Mouse (Mus musculus) spleen, postnatal 10 days (tissue): ENCODE results near the gene Eif3d.

Experiments used
- DNase-seq, 2 experiments: peaks; one replicate each; pipeline ENCODE4 v3.0.0; 2021 to 2022; ENCODE audit warnings: low spot score in 2 of 2

Eif3d gene

DNA sequence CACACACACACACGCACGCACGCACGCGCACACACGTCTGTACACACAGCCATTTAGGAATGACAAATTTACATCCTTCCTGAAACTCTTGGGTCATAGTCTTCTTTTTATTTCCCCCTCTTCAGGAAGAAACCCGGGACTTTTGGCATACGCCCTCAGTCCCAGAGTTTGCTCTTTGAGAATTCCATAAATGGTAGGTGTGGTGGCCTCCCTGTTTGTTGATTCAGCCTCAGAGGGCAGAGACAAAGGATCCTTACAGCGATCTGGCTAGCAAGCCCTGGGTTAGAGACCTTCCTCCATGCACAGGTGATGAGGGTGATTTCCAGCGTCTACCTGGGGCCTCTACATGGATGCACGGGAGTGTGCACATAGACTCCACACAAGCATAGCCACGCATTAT lies 51.2 kb downstream of the Eif3d start:
- no peak for DNase-seq

DNA sequence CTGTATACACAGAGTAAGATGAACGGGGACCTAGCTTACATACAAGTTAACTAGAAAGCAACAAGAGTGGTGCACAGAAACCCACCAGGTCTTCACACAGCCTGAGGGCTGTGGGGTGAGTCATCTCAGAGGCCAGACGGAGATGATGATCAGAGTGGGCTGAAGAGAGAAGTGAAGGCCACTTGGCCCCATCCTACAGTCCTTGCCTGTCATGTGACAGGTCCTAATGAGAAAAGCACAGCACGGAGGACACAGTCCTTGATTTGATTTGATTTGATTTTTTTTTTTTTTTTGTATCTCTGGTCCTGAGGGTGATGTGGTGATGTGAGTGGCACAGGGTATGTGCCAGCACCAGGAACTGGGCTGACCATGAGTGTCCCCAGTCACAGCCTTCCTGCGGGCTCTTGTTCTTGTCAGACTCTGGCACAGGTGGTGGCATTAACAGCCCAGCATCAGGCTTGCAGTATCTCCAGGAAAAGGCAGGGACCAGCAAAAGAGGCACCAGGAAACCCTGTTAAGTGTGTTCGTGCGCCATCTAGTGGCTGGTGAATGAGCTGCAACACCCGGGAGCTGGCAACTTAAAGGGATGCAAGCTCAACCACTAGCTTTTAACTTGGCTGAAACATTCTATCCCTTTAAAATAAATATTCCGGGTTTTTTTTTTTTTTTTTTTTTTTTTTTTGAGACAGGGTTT lies 53.6 kb downstream of the Eif3d start:
- DNase-seq = peak; percentile 81 to 89

DNA sequence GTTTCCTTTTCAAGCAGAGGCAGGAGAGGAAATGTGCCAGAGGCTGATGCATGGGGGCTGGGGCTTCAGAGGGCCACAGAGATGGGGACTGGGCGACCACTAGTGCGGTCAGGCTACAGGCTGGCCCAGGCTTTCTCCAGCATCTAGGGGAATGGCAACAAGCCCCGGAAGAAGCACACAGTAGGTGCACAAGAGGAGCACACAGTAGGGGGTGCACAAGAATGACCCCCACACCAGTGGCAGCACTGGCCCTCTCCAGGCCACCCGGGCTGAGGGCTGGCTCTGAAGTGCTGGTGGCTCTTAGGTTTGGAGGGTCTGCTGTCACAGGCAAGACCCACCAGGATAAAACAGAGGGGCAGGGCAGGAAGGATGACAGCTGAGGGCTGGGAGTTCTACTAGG lies 55.3 kb downstream of the Eif3d start:
- no peak for DNase-seq

DNA sequence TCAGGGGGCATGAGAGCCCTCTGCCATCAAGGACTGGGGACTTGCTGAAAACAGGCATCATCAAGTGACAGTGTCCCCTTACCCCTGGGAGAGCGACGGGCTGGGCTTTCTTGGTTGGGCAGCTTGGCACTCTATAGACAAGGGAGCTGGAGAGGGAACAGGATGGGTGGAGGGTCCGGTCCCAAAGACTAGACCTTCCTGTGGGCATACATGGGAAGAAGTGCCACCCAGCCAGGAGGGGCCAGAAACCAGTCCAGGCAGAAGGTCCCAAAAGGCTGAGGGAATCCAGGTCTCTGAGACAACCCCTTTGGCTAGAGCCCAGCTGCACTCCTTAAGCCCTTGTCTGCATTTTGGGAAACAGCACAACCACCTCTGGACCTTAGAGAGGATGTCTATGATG lies 56.1 kb downstream of the Eif3d start:
- no peak for DNase-seq

DNA sequence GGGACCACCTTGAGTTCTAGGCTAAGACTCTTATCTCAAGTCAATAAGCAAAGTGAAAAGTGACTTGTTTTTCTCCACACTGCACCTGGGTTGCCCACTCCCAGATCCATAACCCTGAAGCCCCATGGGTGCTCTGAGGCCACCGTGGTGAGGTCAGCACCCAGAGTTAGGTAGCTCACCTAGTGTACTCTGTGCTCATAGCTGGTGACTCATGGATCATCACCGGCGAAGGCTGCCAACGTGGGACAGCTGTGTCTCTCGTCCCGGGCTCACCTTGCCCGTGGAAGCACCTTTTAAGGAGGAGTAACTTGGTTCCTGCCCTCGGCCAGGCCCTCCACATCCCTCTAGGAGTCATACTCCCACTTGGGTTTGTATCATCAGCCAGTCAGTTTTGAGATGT lies 57.6 kb downstream of the Eif3d start:
- DNase-seq = no peak

DNA sequence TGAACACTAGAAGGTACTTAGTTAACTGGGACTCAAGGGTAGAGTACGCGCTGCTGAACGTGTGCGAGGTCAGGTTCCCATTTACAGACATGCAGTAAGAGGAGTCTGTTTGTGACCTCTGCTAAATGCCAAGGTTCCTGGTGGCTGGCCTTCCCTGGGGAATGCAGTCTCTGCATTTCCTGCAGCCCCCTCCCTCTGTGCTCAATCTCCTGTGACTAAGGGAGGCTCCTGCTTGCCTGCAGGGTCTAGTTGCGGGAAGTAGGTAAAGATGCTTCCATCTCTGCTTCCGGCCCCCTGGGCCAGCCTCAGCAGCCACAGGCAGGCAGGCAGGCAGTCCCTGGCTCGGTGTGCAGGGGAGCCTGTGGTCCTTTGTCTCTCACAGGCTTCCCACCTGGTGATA lies 58.0 kb downstream of the Eif3d start:
- no peak for DNase-seq

DNA sequence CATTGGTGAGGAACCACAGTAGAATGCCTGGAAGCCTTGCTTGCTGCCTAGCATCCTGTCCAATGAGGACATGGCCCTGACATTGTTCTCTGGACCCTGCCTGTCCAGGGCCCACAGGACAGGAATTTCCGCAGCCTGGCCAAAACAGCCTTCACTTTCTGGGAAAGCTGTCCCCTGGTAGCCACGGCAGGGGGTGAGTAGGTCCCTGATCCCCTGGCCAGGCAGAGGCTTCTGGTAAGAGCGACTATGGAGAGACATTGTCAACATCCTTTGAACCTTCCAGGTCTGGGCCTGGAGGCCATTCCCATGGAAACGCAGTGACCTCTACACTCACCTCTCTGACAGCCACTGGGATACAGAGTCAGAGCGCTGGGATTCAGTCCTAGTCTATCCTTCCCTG lies 58.6 kb downstream of the Eif3d start:
- DNase-seq = no peak

DNA sequence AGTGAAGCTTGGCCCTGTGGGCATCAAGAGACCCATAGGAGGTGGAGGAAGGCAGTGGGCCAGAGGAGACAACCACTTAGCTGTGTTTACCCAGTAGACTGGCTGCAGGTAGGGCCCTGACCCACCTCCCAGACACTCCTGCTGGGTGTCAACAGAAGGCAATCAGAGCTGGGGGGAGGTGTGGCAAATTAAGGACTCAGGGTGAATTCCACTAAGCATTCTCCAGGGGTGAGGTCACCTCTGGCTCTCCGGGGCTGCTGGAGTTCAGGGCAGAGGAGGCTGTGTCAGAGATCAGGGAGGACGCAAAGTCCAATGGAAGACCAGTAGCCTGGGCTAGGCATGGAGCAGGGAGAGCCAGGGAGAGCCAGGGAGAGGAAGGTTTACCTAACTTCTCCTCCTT lies 59.5 kb downstream of the Eif3d start:
- no peak for DNase-seq
